In the genomic region with DNA sequence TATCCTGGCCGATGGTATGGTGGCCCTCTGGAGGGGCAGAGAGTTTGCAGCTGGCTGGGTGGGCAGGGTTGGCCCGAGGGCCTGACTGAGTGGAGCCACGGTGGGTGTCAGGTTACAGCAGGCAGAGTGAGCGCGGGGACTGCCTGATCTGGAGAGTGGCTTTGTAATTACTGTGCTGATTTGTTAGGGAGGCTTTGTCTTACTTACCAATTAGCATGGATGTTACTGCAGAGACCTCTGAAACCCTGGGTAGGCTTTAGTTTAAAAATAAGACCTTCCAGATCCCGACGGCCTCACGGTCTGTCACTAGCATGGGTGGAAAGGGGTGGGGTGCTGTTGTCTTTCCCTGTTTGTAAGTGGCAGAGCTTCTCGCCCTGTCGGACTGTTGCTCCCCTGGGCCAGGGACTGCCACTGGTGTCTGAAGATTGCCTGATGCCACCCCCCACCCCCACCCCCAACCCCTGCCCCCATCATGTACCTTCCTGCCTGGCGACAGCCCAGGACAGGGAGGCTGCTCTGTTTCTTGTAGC, we compare ENCODE assay signal across 8 mouse cellular contexts.
DNase-seq lines count a peak whose midpoint lies in the region; ATAC-seq and TF ChIP-seq lines count a peak whose summit lies in the region.

No protein-coding gene starts in this region.

- no peaks in the 10 kb centered on the region for H3K36me3 ChIP-seq in liver, adult 2 months (ENCODE audit: control insufficient read depth, insufficient read depth, low read length)
- H3K36me3 ChIP-seq in neural tube, embryonic 15.5 days = no peaks in the 10 kb centered on the region

- TF ChIP-seq POLR2A in embryonic fibroblast, embryonic 13.5 days (IDR thresholded peaks at IDR 0.05; ENCODE audit: low read depth, low read length) = no peak
- no peak for TF ChIP-seq POLR2A in liver, adult 2 months (IDR thresholded peaks at IDR 0.05; ENCODE audit: extremely low read depth, insufficient read depth, low read length)

- H3K27me3 ChIP-seq in liver, adult 2 months (ENCODE audit: control insufficient read depth, insufficient read depth, low read length) = no peaks in the 10 kb centered on the region
- H3K27me3 ChIP-seq in neural tube, embryonic 15.5 days (replicated peaks) = no peaks in the 10 kb centered on the region

- H3K9ac ChIP-seq in liver, adult 2 months (ENCODE audit: low read depth, low read length) = no peak overlapping the region
- H3K9ac ChIP-seq in neural tube, embryonic 15.5 days (replicated peaks) = no peak overlapping the region

- no peak for TF ChIP-seq CTCF in embryonic fibroblast, embryonic 13.5 days (IDR thresholded peaks at IDR 0.05; ENCODE audit: borderline replicate concordance, insufficient read depth, low read length)
- no peak for TF ChIP-seq CTCF in liver, adult 2 months (IDR thresholded peaks at IDR 0.05; ENCODE audit: low read depth, low read length)
- TF ChIP-seq CTCF in left cerebral cortex, adult 2 months (IDR thresholded peaks at IDR 0.05) = no peak

- peaks cover 53% of the 10 kb centered on the region for H3K79me2 ChIP-seq in liver, adult 2 months (ENCODE audit: control insufficient read depth, insufficient read depth, low read length)

- 49% methylated on average over 11 of the region's 11 CpGs for WGBS in liver, adult 2 months
- 6% methylated on average over 11 of the region's 11 CpGs for WGBS in neural tube, embryonic 15.5 days

- intact Hi-C loops in left cerebral cortex, adult 2 months (cut with DNase I) = loop anchor here (2.0 to 10.0 kb wide), 2 partner anchors 185 to 435 kb away; a partner anchor contains a TSS

- DNase-seq in adrenal gland, adult 2 months = peak; percentile 18
- no peak for DNase-seq in adrenal gland, adult 8-10 months
- peak; percentile 76 for DNase-seq in heart, postnatal 4 days
- no peak for DNase-seq in liver, adult 2 months (ENCODE audit: extremely low read depth, low read depth, low spot score)
- no peak for DNase-seq in left cerebral cortex, adult 2 months (ENCODE audit: extremely low spot score in 1 of 2, low spot score in 2 of 2)
- no peak for DNase-seq in urinary bladder, adult 2 months (ENCODE audit: low spot score)

- peak; percentile 56 for ATAC-seq in neural tube, embryonic 15.5 days (ENCODE audit: low FRiP score)

- peak overlapping the region; percentile 14; the same call in 1 of the 2 replicates for H3K27ac ChIP-seq in embryonic fibroblast, embryonic 13.5 days (ENCODE audit: insufficient read depth, low read length)
- H3K27ac ChIP-seq in liver, adult 2 months (replicated peaks; ENCODE audit: insufficient read depth, low read depth, low read length) = peak overlapping the region; percentile 3; the same call in 1 of the 2 replicates
- peak overlapping the region; percentile 28; the same call in 1 of the 2 replicates for H3K27ac ChIP-seq in neural tube, embryonic 15.5 days (replicated peaks)
- no peak overlapping the region for H3K27ac ChIP-seq in left cerebral cortex, adult 2 months

- H3K4me2 ChIP-seq in neural tube, embryonic 15.5 days = peak overlapping the region; percentile 29

- H3K9me3 ChIP-seq in neural tube, embryonic 15.5 days (replicated peaks) = no peaks in the 10 kb centered on the region

- H3K4me3 ChIP-seq in embryonic fibroblast, embryonic 13.5 days (ENCODE audit: insufficient read depth, low read length) = no peak overlapping the region
- no peak overlapping the region for H3K4me3 ChIP-seq in liver, adult 2 months (ENCODE audit: insufficient read depth, low read depth, low read length)
- H3K4me3 ChIP-seq in neural tube, embryonic 15.5 days (replicated peaks) = no peak overlapping the region
- H3K4me3 ChIP-seq in left cerebral cortex, adult 2 months = no peak overlapping the region

- peaks cover 13% of the 10 kb centered on the region; the same call in 1 of the 2 replicates for H3K4me1 ChIP-seq in embryonic fibroblast, embryonic 13.5 days (ENCODE audit: control insufficient read depth, insufficient read depth, low read length)
- H3K4me1 ChIP-seq in liver, adult 2 months (ENCODE audit: control insufficient read depth, insufficient read depth, low read length) = peaks cover 16% of the 10 kb centered on the region
- H3K4me1 ChIP-seq in neural tube, embryonic 15.5 days = peaks cover 31% of the 10 kb centered on the region

Comparison
In these comparisons a context has a peak if more than half of its experiments do, and no peak if none do; other contexts are left out.
1. DNase-seq: peak in adrenal gland, adult 2 months (single experiment) and heart, postnatal 4 days (single experiment); none in adrenal gland, adult 8-10 months (single experiment), liver, adult 2 months (single experiment), left cerebral cortex, adult 2 months (0 of 2) and urinary bladder, adult 2 months (single experiment).